Mouse (Mus musculus): ENCODE measurements around the gene Rab3gap2. TPM values are rescaled to one million over a fixed set of nuclear protein-coding genes. Genes with fewer than 3 reads are reported as not detected.

Gene Rab3gap2
- polyA plus RNA-seq, 1 experiment from 2014 or later: 26.4 TPM

GRCm38 (mm10) chr1:185262565-185262964 lies 58.6 kb downstream of the Rab3gap2 start:
- ATAC-seq (ENCODE audit: insufficient read depth, low FRiP score, low TSS enrichment) (no peak), DNase-seq (ENCODE audit: low spot score) (peak; percentile 53)
- Histone ChIP-seq H3K4me3 (ENCODE audit: low read depth, low read length) (no peak overlapping the region), H3K36me3 (ENCODE audit: control insufficient read depth, insufficient read depth, low read length) (peaks cover 7% of the 10 kb centered on the region), H3K4me2 (ENCODE audit: low read depth) (no peak overlapping the region), H3K27me3 (ENCODE audit: control insufficient read depth, insufficient read depth, low read length) (no peaks in the 10 kb centered on the region), H3K9ac (ENCODE audit: low read length) (no peak overlapping the region), H3K27ac (ENCODE audit: low read depth, low read length) (no peak overlapping the region), H3K9me3 (ENCODE audit: control insufficient read depth, low read length) (no peaks in the 10 kb centered on the region), H3K4me1 (ENCODE audit: control insufficient read depth, insufficient read depth, low read length) (no peaks in the 10 kb centered on the region)
- WGBS: 60% methylated on average over 14 of the region's 14 CpGs

GRCm38 (mm10) chr1:185268675-185269074 lies 64.8 kb downstream of the Rab3gap2 start:
- Histone ChIP-seq H3K9ac (ENCODE audit: low read length) (no peak overlapping the region), H3K4me1 (ENCODE audit: control insufficient read depth, insufficient read depth, low read length) (no peaks in the 10 kb centered on the region), H3K9me3 (ENCODE audit: control insufficient read depth, low read length) (no peaks in the 10 kb centered on the region), H3K27ac (ENCODE audit: low read depth, low read length) (no peak overlapping the region), H3K4me2 (ENCODE audit: low read depth) (no peak overlapping the region), H3K36me3 (ENCODE audit: control insufficient read depth, insufficient read depth, low read length) (peaks cover 4% of the 10 kb centered on the region; the same call in 1 of the 2 replicates), H3K4me3 (ENCODE audit: low read depth, low read length) (no peak overlapping the region), H3K27me3 (ENCODE audit: control insufficient read depth, insufficient read depth, low read length) (no peaks in the 10 kb centered on the region)
- no peak for ATAC-seq (ENCODE audit: insufficient read depth, low FRiP score, low TSS enrichment)
- no peak for DNase-seq (ENCODE audit: low spot score)
- 83% methylated on average over 4 of the region's 4 CpGs for WGBS

GRCm38 (mm10) chr1:185270403-185271097 lies 66.6 kb downstream of the Rab3gap2 start:
- Histone ChIP-seq H3K4me2 (ENCODE audit: low read depth) (no peak overlapping the region), H3K27ac (ENCODE audit: low read depth, low read length) (no peak overlapping the region), H3K9me3 (ENCODE audit: control insufficient read depth, low read length) (no peaks in the 10 kb centered on the region), H3K36me3 (ENCODE audit: control insufficient read depth, insufficient read depth, low read length) (peaks cover 3% of the 10 kb centered on the region; the same call in 1 of the 2 replicates), H3K4me1 (ENCODE audit: control insufficient read depth, insufficient read depth, low read length) (no peaks in the 10 kb centered on the region), H3K9ac (ENCODE audit: low read length) (no peak overlapping the region), H3K27me3 (ENCODE audit: control insufficient read depth, insufficient read depth, low read length) (no peaks in the 10 kb centered on the region), H3K4me3 (ENCODE audit: low read depth, low read length) (no peak overlapping the region)
- ATAC-seq (ENCODE audit: insufficient read depth, low FRiP score, low TSS enrichment): no peak
- 94% methylated on average over 8 of the region's 8 CpGs for WGBS
- no peak for DNase-seq (ENCODE audit: low spot score)

GRCm38 (mm10) chr1:185271373-185271772 lies 67.5 kb downstream of the Rab3gap2 start:
- 91% methylated on average over 9 of the region's 9 CpGs for WGBS
- H3K9me3 ChIP-seq (ENCODE audit: control insufficient read depth, low read length): no peaks in the 10 kb centered on the region
- H3K4me1 ChIP-seq (ENCODE audit: control insufficient read depth, insufficient read depth, low read length): no peaks in the 10 kb centered on the region
- no peak overlapping the region for H3K4me2 ChIP-seq (ENCODE audit: low read depth)
- no peak overlapping the region for H3K27ac ChIP-seq (ENCODE audit: low read depth, low read length)
- DNase-seq (ENCODE audit: low spot score) (no peak), ATAC-seq (ENCODE audit: insufficient read depth, low FRiP score, low TSS enrichment) (no peak)
- H3K4me3 ChIP-seq (ENCODE audit: low read depth, low read length): no peak overlapping the region
- no peak overlapping the region for H3K9ac ChIP-seq (ENCODE audit: low read length)
- no peaks in the 10 kb centered on the region for H3K27me3 ChIP-seq (ENCODE audit: control insufficient read depth, insufficient read depth, low read length)
- H3K36me3 ChIP-seq (ENCODE audit: control insufficient read depth, insufficient read depth, low read length): peaks cover 6% of the 10 kb centered on the region

GRCm38 (mm10) chr1:185274819-185275545 lies 71.1 kb downstream of the Rab3gap2 start:
- no peak overlapping the region for H3K9ac ChIP-seq (ENCODE audit: low read length)
- no peak overlapping the region for H3K27ac ChIP-seq (ENCODE audit: low read depth, low read length)
- 90% methylated on average over 5 of the region's 5 CpGs for WGBS
- no peaks in the 10 kb centered on the region for H3K9me3 ChIP-seq (ENCODE audit: control insufficient read depth, low read length)
- no peak for ATAC-seq (ENCODE audit: insufficient read depth, low FRiP score, low TSS enrichment)
- peaks cover 9% of the 10 kb centered on the region for H3K36me3 ChIP-seq (ENCODE audit: control insufficient read depth, insufficient read depth, low read length)
- H3K4me3 ChIP-seq (ENCODE audit: low read depth, low read length): no peak overlapping the region
- no peak for DNase-seq (ENCODE audit: low spot score)
- no peak overlapping the region for H3K4me2 ChIP-seq (ENCODE audit: low read depth)
- H3K4me1 ChIP-seq (ENCODE audit: control insufficient read depth, insufficient read depth, low read length): no peaks in the 10 kb centered on the region
- H3K27me3 ChIP-seq (ENCODE audit: control insufficient read depth, insufficient read depth, low read length): no peaks in the 10 kb centered on the region

GRCm38 (mm10) chr1:185275976-185276375 lies 72.1 kb downstream of the Rab3gap2 start:
- ATAC-seq (ENCODE audit: insufficient read depth, low FRiP score, low TSS enrichment) (no peak), DNase-seq (ENCODE audit: low spot score) (no peak)
- 95% methylated on average over 7 of the region's 7 CpGs for WGBS
- Histone ChIP-seq H3K9me3 (ENCODE audit: control insufficient read depth, low read length) (no peaks in the 10 kb centered on the region), H3K4me3 (ENCODE audit: low read depth, low read length) (no peak overlapping the region), H3K4me1 (ENCODE audit: control insufficient read depth, insufficient read depth, low read length) (no peaks in the 10 kb centered on the region), H3K9ac (ENCODE audit: low read length) (no peak overlapping the region), H3K27me3 (ENCODE audit: control insufficient read depth, insufficient read depth, low read length) (no peaks in the 10 kb centered on the region), H3K36me3 (ENCODE audit: control insufficient read depth, insufficient read depth, low read length) (peaks cover 9% of the 10 kb centered on the region), H3K27ac (ENCODE audit: low read depth, low read length) (no peak overlapping the region), H3K4me2 (ENCODE audit: low read depth) (no peak overlapping the region)

GRCm38 (mm10) chr1:185277022-185277421 lies 73.1 kb downstream of the Rab3gap2 start:
- DNase-seq (ENCODE audit: low spot score) (no peak), ATAC-seq (ENCODE audit: insufficient read depth, low FRiP score, low TSS enrichment) (no peak)
- Histone ChIP-seq H3K9ac (ENCODE audit: low read length) (no peak overlapping the region), H3K36me3 (ENCODE audit: control insufficient read depth, insufficient read depth, low read length) (peaks cover 6% of the 10 kb centered on the region), H3K4me1 (ENCODE audit: control insufficient read depth, insufficient read depth, low read length) (no peaks in the 10 kb centered on the region), H3K9me3 (ENCODE audit: control insufficient read depth, low read length) (no peaks in the 10 kb centered on the region), H3K27me3 (ENCODE audit: control insufficient read depth, insufficient read depth, low read length) (no peaks in the 10 kb centered on the region), H3K4me3 (ENCODE audit: low read depth, low read length) (no peak overlapping the region), H3K27ac (ENCODE audit: low read depth, low read length) (no peak overlapping the region), H3K4me2 (ENCODE audit: low read depth) (no peak overlapping the region)
- WGBS: 92% methylated on average over 11 of the region's 11 CpGs

GRCm38 (mm10) chr1:185279288-185279687 lies 75.4 kb downstream of the Rab3gap2 start:
- Histone ChIP-seq H3K27me3 (ENCODE audit: control insufficient read depth, insufficient read depth, low read length) (no peaks in the 10 kb centered on the region), H3K9me3 (ENCODE audit: control insufficient read depth, low read length) (no peaks in the 10 kb centered on the region), H3K4me2 (ENCODE audit: low read depth) (no peak overlapping the region), H3K4me1 (ENCODE audit: control insufficient read depth, insufficient read depth, low read length) (no peaks in the 10 kb centered on the region), H3K4me3 (ENCODE audit: low read depth, low read length) (no peak overlapping the region), H3K9ac (ENCODE audit: low read length) (no peak overlapping the region), H3K27ac (ENCODE audit: low read depth, low read length) (no peak overlapping the region), H3K36me3 (ENCODE audit: control insufficient read depth, insufficient read depth, low read length) (peaks cover 10% of the 10 kb centered on the region)
- ATAC-seq (ENCODE audit: insufficient read depth, low FRiP score, low TSS enrichment) (no peak), DNase-seq (ENCODE audit: low spot score) (no peak)
- WGBS: 93% methylated on average over 9 of the region's 9 CpGs

GRCm38 (mm10) chr1:185280616-185281015 lies 76.7 kb downstream of the Rab3gap2 start:
- Histone ChIP-seq H3K9me3 (ENCODE audit: control insufficient read depth, low read length) (no peaks in the 10 kb centered on the region), H3K4me1 (ENCODE audit: control insufficient read depth, insufficient read depth, low read length) (no peaks in the 10 kb centered on the region), H3K4me3 (ENCODE audit: low read depth, low read length) (no peak overlapping the region), H3K9ac (ENCODE audit: low read length) (no peak overlapping the region), H3K27ac (ENCODE audit: low read depth, low read length) (no peak overlapping the region), H3K36me3 (ENCODE audit: control insufficient read depth, insufficient read depth, low read length) (peaks cover 11% of the 10 kb centered on the region), H3K27me3 (ENCODE audit: control insufficient read depth, insufficient read depth, low read length) (no peaks in the 10 kb centered on the region), H3K4me2 (ENCODE audit: low read depth) (no peak overlapping the region)
- 96% methylated on average over 4 of the region's 4 CpGs for WGBS
- DNase-seq (ENCODE audit: low spot score): no peak
- ATAC-seq (ENCODE audit: insufficient read depth, low FRiP score, low TSS enrichment): no peak
